Mouse (Mus musculus) ES-Bruce4 (cell line): ENCODE results near the gene Hist1h4k. TPM values are rescaled to one million over a fixed set of nuclear protein-coding genes. Genes with fewer than 3 reads are reported as not detected.
"Not testable (repeated sequence)": the region's sequence is repeated elsewhere in the genome, so short reads cannot be mapped to it uniquely, and the experiment has no call there.

Source experiments
- H3K27ac ChIP-seq: 2 replicates; pipeline ENCODE4 v1.5.1; 2012; ENCODE audit warnings: low read length, inconsistent platforms; ENCODE audit not compliant: insufficient read depth
- H3K27me3 ChIP-seq: 2 replicates; pipeline ENCODE4 v1.6.1; 2012; ENCODE audit warnings: mild to moderate bottlenecking, low read length, inconsistent platforms; ENCODE audit not compliant: control insufficient read depth, poor library complexity, insufficient read depth, severe bottlenecking
- H3K36me3 ChIP-seq: 2 replicates; pipeline ENCODE4 v1.6.1; 2012; ENCODE audit warnings: inconsistent platforms, mild to moderate bottlenecking, low read length, moderate library complexity; ENCODE audit not compliant: control insufficient read depth, poor library complexity, insufficient read depth, severe bottlenecking
- H3K4me1 ChIP-seq: one replicate; pipeline ENCODE4 v1.8.1; 2011; ENCODE audit warnings: low read length; ENCODE audit not compliant: control insufficient read depth, insufficient read depth
- H3K4me3 ChIP-seq: 2 replicates; pipeline ENCODE4 v1.5.1; 2011; ENCODE audit warnings: low read depth, mild to moderate bottlenecking, low read length
- H3K9ac ChIP-seq: 2 replicates; pipeline ENCODE4 v1.6.1; 2012; ENCODE audit warnings: low read depth, mild to moderate bottlenecking, inconsistent platforms; ENCODE audit not compliant: poor library complexity, severe bottlenecking
- H3K9me3 ChIP-seq: replicated peaks from 2 replicates; pipeline ENCODE4 v1.6.1; 2012; ENCODE audit warnings: mild to moderate bottlenecking, low read length, inconsistent platforms; ENCODE audit not compliant: control insufficient read depth, poor library complexity, insufficient read depth, severe bottlenecking
- CTCF ChIP-seq: IDR thresholded peaks from one replicate; pipeline ENCODE4 v1.8.1; 2011; ENCODE audit warnings: low read depth, low read length
- EP300 ChIP-seq: IDR thresholded peaks from 2 replicates; pipeline ENCODE4 v1.6.1; 2011; ENCODE audit warnings: low read depth, low read length; ENCODE audit not compliant: insufficient read depth
- POLR2A ChIP-seq: IDR thresholded peaks from one replicate; pipeline ENCODE4 v1.8.1; 2011; ENCODE audit warnings: low read length; ENCODE audit not compliant: insufficient read depth
- polyA plus RNA-seq: library from polyadenylated mRNA; stranded (reverse); fragments of >200 nt; gene quantifications from 2 replicates; pipeline ENCODE4 v1.2.4, GENCODE M21; 2011; ENCODE audit warnings: low read depth; ENCODE audit not compliant: missing spikeins, insufficient read depth, insufficient read length

Gene Hist1h4k
- polyA plus RNA-seq, 1 experiment: 17.1 TPM

DNA sequence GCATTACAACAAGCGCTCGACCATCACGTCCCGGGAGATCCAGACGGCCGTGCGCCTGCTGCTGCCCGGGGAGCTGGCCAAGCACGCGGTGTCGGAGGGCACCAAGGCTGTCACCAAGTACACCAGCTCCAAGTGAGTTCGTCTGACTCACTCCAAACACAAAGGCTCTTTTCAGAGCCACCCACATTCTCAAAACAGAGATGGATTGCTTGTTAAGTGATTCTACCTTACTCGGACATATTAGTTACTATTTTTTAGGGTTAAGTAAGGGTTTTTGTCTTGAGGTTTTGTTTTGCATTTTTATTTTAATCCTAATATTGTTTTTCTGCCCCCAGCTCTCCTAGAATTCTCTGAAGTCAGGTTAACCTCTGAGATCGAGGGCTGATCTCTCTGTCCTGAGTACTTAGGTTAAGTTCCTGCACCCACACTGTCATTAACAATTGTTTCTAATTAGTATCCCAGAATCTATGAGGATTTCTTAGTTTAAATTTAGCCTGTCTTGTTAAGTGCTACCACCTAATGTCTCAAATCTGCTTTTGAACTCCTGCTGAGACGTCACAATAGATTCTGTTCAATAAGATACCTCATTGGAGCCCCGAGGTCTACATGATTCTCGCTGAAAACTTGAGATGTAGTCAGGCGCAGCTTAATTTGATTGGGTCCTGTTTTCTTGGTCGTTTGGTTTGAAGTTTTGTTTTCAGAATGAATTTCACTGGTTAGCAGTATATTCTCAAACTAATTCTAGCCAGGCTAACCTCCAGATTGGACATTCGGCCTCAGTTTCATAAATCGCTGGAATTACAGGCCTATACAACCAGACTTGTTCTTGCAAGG, 37.7 kb upstream of the Hist1h4k start:
- Histone ChIP-seq H3K4me1 (peaks cover 3% of the 10 kb centered on the region), H3K9me3 (no peaks in the 10 kb centered on the region), H3K36me3 (no peaks in the 10 kb centered on the region), H3K27me3 (no peaks in the 10 kb centered on the region), H3K27ac (peak overlapping the region; percentile 88), H3K4me3 (no peak overlapping the region), H3K9ac (peak overlapping the region; percentile 90)
- no peak for TF ChIP-seq CTCF
- TF ChIP-seq EP300: no peak

DNA sequence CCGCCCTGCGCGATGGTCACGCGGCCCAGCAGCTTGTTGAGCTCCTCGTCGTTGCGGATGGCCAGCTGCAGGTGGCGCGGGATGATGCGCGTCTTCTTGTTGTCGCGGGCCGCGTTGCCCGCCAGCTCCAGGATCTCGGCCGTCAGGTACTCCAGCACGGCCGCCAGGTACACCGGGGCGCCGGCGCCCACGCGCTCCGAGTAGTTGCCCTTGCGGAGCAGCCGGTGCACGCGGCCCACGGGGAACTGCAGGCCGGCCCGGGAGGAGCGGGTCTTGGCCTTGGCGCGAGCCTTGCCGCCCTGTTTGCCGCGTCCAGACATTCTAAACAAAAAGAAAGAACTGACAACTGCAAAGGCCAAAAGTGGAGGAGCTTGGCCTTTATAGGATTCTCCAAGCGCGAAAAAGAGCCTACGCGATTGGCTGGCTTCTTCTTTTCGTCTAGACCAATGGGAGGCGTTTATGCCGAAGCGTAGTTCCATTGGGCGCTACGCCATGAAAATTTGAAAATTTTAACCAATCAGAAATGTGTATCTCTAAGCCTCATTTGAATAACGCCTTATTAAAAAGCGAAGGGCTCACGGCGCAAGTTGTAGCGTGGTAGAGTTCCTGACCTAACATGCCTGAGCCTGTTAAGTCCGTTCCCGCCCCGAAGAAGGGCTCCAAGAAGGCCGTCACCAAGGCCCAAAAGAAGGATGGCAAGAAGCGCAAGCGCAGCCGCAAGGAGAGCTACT, 36.8 kb upstream of the Hist1h4k start, which contains the start of the genes Hist1h2an and Hist1h2bp:
Gene Hist1h2an (minus strand): TSS at position 320 of the 731 bp plus-strand sequence.
Gene Hist1h2bp (plus strand): TSS at position 563 of the 731 bp plus-strand sequence.
- H3K9ac ChIP-seq: peak within 1 kb of the TSS; percentile 90
- not testable (repeated sequence) for H3K9me3 ChIP-seq, H3K36me3 ChIP-seq, H3K4me1 ChIP-seq, H3K27me3 ChIP-seq
- peak within 1 kb of the TSS; percentile 54 for H3K4me3 ChIP-seq
- TF ChIP-seq POLR2A (peak; percentile 86), EP300 (0 out of 2 replicates have a peak, but pooled peaks have one; percentile 26)
- peak within 1 kb of the TSS; percentile 88 for H3K27ac ChIP-seq

DNA sequence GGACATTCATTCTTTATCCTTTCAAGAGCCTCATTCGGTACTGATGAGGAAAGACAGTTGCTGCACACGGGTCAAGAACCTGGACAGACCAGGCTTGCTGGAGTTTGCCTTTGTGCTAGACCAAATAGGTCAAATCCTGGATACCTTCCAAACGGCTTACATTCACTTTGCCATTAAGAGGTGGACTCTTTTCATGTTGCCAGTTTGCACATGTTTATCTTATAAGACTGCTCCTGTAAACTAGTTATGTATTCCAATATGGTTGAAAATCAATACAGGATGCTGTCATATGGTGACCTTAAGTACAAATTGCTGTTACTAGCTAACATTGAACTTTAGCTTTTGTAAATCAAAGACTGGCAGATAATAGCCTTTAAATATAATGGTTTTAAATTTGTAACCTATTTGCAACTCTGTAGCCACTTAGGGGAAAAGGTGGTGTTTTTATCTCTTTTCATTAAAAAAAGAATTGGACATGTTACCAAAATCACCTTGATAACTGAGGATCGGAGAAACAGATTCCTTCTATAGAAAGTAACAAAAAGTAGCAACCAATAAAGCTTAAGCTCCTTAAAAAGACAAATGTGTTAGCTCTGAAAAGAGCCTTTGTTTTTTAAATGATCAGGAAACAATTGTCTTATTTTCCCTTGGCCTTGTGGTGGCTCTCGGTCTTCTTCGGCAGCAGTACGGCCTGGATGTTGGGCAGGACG, 36.0 kb upstream of the Hist1h4k start:
- Histone ChIP-seq H3K36me3 (no peaks in the 10 kb centered on the region), H3K27ac (peak overlapping the region; percentile 86), H3K4me1 (peaks cover 3% of the 10 kb centered on the region), H3K27me3 (no peaks in the 10 kb centered on the region), H3K4me3 (peak overlapping the region; percentile 54), H3K9ac (peak overlapping the region; percentile 61), H3K9me3 (no peaks in the 10 kb centered on the region)
- peak; percentile 53; the same call in 1 of the 2 replicates for TF ChIP-seq EP300
- TF ChIP-seq POLR2A: no peak

DNA sequence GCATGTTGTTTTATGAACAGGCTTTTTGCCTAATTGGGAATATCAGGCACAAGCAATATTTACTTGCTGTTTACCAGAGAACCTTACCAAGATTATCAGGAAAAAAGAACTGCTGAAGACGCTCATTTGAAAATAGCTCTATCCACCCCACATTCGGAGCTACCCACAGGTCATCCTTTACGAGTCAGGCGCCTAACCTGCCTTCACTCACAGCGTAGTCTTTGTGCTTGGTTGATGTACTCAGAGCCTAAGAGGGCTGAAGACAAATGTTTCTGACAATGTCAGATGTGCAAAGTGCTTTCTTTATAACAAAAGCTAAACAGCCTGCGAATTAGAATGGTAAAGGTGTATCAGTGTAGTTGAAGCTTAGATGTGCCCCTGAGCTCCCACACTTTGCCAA, 34.0 kb upstream of the Hist1h4k start:
- Histone ChIP-seq H3K9ac (peak overlapping the region; percentile 79), H3K27ac (peak overlapping the region; percentile 89), H3K9me3 (no peaks in the 10 kb centered on the region), H3K27me3 (no peaks in the 10 kb centered on the region), H3K4me1 (peaks cover 3% of the 10 kb centered on the region), H3K4me3 (no peak overlapping the region), H3K36me3 (no peaks in the 10 kb centered on the region)
- TF ChIP-seq POLR2A (no peak), CTCF (no peak), EP300 (no peak)

- H3K9ac ChIP-seq: peak overlapping the region; percentile 79
- H3K4me1 ChIP-seq: peaks cover 2% of the 10 kb centered on the region
- no peaks in the 10 kb centered on the region for H3K36me3 ChIP-seq
- no peaks in the 10 kb centered on the region for H3K9me3 ChIP-seq
- peak overlapping the region; percentile 89 for H3K27ac ChIP-seq
- H3K27me3 ChIP-seq: no peaks in the 10 kb centered on the region
- H3K4me3 ChIP-seq: peak overlapping the region; percentile 46; the same call in 1 of the 2 replicates
- TF ChIP-seq CTCF (no peak), EP300 (0 out of 2 replicates have a peak, but pooled peaks have one; percentile 39), POLR2A (no peak)
Observed at GRCm38 (mm10) chr13:21783734-21784161, 33.4 kb upstream of the Hist1h4k start.
